Mouse (Mus musculus): ENCODE measurements around the gene Irs2.

Gene Irs2

DNA sequence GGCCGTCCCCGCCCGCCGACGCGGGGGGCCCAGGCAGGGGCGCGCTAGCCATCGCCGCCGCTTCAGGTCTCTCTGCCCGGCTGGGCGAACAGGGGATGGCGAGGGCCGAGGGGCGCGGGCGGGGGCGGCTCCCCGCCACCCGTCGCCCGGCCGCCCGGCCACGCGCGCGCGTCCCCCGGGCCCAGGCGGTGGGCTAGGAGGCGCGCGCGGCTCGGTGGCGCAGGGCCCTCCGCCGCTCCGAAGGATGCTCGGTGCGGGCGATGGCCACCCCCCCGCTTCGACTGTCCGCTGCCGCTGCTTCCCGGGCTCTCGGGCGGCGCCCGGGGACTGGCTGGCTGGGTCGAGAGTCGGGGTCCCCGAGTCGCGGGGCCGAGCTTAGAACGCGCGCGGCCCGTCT, at the start of gene Irs2:
Gene Irs2, minus strand, starts transcription at position 80 of the 397 bp plus-strand sequence.
- no peak for DNase-seq (ENCODE audit: low spot score in 2 of 2)

DNA sequence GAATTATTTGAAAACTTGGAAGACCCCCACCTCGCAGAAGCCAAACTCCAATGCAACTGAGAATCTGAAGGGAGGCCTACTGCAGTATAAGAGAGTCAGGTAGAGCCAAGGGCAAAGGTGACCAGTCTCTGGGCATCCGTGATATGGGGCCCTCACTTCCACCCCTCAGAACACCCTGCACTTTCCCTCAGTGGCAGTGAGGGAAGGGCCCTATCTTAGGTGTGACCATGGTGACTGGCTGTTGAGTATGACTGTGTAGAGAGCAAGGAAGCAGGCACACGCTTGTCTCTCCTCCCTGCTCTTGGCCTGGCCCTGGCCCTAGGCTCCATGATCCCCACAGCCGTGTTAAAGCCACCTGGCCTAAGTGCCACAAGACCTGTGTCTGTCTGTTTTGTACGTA, 48.4 kb upstream of the Irs2 start:
- no peak for DNase-seq (ENCODE audit: low spot score in 2 of 2)

DNA sequence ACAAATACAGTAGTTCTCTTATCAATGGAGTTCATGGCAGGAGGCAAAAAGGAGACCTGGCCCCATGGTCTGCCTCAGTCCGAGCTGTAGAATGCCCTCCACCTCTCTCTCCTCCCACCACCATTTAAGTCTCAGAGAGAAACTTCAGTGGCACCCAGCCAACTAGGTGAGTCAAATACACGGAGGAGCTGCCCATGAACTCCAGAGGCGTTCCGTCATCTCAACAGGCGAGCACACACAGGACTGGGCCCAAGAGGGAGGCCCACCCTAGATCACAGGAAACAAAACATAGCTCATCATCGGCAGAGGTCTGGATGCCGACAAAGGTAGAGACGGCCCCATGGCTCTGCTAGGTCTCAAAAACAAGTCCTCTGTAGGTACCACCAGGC, 47.9 kb upstream of the Irs2 start:
- no peak for DNase-seq (ENCODE audit: low spot score in 2 of 2)

DNA sequence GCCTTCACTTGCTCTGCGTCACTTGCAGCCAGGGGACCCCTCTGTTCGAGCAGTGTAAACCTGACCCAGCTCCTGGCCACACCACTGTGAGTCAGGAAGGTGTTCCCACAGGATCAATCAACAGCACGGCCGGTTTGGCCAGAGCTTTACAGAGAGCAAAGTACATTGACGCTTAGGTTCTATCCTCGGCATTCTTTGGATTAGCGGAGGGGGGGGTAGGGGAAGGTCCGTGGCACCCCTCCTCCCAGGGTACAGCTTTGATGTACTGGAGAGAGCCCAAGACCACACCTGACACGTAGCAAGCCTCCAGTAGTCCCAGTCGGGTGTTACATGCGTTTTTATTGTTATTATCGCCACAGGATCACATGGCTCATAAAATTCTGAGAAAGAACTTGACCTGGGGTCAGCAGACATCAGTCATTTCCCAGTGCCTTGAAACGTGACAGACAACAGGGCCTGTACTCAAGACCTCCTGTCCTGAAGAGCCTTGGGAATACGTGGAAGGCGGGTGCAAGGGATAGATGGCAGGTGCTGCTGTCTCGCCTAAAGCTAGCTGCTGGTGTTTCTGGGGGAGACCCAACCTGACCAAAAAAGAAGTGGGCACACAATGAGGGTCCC, 47.4 kb upstream of the Irs2 start:
- no peak for DNase-seq (ENCODE audit: low spot score in 2 of 2)

DNA sequence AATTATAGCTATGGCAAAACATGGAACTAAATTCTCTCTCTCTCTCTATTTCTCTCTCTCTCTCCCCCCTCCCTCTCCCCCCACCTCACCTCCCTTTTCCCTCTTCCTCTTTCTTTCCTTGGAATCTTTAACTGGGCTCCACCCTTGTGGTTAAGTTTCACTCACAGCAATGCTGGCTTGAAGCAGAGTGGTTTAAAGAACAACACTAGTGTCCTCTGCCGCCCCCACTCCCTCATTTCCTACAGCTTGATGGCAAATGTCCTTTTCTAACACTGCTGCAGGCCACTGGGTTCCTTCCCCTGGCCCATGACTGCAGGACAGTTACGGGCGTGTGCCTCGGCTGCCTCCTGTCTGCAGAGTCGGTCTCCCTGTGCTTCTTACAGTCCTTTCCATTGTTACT, 41.6 kb upstream of the Irs2 start:
- DNase-seq (ENCODE audit: low spot score in 2 of 2) = no peak

DNA sequence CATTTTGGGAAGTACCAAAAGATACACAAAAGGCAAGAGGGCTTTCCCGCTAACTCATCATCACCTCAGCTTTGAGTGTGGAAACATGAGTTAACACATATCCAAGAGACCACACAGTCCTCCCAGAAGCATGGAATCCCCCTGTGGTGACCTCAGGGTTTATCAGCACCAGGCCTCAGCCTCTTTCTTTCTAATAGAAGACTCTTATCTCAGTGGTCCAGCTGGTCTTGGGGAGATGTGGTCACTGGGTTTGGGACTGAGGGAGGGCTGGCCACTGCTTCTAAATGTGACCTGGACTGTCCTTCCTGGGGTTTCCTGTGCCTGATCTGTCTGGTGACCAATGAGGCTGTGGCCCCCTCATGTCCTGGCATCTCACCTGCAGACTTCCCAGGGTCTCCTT, 39.6 kb upstream of the Irs2 start:
- no peak for DNase-seq (ENCODE audit: low spot score in 2 of 2)

DNA sequence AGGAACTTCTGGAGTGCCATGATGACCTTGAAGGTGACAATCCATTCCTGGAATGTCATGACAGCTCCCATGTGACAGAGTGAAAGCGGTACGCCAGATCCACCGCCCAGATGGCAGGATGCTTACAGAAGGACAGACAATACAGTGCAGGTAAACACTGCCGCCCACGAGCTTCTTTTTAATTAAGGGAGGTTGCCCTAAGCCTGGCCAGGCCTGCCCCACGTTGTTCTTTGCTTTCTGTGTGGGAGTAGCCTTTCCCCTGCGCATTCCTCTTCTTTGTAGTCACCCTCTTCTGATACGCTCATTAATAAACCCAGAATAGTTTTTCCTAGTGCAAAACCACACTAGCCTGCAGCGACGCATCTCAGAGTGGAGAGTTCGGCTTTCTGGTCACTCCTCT, 36.4 kb upstream of the Irs2 start:
- DNase-seq (ENCODE audit: low spot score in 2 of 2) = no peak

DNA sequence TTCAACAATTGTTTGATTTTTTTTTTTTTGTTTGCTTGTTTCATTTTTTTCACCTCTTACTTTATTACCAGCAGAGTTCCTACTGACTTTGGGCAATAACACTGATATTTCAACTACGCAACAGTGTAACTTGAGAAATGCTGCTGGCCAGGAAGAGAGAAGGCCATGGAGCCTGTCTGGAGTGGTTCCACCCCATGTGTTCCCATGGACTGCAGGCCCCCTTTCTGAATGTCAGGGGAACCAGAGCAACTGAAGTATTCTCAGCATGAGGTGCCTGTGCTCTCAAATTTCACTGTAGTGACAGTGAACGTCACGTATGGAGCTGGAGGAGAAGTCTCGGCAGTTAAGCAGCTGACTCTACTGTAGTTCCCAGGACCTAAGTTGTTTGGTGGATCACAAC, 35.3 kb upstream of the Irs2 start:
- DNase-seq (ENCODE audit: low spot score in 2 of 2) = no peak

DNA sequence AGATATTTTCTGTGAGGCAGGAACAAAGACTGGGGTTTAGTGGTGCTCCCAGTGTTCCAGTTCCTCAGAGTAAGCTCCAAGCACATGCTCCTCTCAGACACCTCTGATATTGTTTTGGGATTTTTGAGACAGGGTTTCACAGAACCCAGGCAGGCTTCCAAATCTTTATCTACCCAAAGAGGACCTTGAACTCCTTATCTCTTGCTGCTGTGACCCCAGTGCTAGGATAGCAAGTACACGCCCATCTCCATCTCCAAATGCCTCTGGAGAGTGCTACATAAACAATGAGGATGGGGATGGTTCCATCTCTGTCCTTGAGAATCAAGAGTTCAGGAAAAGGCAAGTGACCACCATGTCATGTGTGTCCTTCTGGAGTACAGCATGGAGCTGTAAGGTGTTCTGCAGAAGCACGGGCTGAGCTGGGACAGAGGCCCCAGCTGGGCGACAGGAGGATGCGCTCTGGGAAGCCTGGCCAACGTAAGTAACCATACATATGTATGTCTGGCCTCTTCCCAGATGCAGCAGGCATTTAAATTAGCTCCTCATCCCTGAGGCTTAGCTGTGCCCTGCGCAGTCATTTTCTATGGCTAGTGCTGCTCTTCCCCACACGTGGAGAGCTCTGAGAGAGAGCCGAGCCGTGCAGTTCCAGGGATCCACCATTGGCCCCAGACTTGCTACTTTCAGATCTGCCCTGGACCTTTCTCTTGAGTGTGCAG, 34.8 kb upstream of the Irs2 start:
- DNase-seq (ENCODE audit: low spot score in 2 of 2) = no peak

DNA sequence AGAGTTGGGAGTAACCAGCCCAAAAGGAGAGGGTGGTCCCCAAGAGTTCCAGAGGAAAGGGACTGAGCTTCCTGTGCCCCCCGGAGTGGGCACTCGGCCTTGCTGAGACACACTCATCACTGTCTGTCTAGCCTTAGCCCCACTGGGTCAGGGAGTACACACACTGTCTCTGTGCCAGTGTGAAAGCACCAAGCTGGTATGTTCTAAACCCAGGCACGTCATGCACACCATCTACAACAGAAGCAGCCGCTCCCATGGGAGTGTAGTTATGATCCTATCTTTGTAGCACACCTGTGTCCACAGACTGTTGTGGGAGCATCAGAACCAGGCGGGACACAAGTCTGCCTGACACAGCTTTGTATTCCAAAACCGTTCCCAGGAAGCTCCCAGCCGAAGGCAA, 31.8 kb upstream of the Irs2 start:
- no peak for DNase-seq (ENCODE audit: low spot score in 2 of 2)

DNA sequence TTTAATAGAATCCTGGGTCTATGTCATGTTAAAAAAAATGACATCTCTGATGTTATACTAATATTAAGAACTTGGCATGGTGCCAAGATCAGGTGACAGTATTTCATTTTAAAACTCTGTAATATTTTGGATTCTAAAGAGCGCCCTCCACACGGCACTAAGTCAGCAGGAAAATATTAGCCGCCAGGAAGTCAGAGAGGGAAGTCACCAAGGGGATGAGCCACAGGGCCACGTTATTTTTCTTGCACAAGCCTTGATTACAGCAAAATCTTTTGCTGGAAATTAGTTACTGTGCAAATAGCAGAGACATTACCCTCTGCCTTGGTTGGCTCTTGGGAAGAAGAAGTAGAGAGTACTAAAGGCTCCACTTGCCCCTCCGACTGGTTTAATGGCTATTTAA, 30.5 kb upstream of the Irs2 start:
- no peak for DNase-seq (ENCODE audit: low spot score in 2 of 2)

DNA sequence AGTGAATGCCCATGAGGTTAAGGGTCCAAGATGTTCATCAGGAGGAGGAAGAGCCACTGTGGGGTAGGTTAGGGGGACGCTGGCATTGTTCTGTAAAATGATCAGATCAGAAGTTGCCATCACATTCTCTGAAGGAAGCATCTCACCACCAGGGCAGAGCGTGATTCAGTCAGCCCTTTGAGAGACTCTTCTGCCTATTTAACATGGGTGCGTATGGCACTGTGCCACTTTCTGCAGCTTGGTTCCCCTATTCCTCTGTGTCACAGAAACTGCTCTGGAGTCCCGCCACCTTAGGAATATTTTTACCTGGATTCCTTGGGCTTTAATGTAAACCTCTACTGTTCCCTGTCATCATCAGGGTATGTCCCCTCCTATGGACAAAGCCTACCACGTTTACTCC, 30.1 kb upstream of the Irs2 start:
- no peak for DNase-seq (ENCODE audit: low spot score in 2 of 2)

DNA sequence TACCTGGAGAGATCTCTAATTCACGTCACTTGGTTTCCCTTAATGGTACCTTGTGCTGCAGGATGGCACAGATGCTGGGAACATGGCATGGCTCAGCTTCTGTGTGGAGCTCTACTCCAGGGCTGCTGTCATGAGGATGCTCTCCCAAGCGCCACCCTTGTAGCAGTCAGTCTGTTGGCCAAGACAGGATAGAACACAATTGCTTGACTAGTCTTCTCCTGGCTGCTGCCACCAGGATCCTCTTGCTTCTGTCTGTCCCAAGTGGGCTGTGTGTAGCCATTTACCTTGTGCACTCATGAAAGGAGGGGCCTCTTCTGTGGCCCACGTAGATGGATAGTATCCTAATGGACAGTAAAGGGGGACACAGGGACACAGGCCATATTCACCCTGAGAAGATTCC, 28.5 kb upstream of the Irs2 start:
- DNase-seq (ENCODE audit: low spot score in 2 of 2) = no peak

DNA sequence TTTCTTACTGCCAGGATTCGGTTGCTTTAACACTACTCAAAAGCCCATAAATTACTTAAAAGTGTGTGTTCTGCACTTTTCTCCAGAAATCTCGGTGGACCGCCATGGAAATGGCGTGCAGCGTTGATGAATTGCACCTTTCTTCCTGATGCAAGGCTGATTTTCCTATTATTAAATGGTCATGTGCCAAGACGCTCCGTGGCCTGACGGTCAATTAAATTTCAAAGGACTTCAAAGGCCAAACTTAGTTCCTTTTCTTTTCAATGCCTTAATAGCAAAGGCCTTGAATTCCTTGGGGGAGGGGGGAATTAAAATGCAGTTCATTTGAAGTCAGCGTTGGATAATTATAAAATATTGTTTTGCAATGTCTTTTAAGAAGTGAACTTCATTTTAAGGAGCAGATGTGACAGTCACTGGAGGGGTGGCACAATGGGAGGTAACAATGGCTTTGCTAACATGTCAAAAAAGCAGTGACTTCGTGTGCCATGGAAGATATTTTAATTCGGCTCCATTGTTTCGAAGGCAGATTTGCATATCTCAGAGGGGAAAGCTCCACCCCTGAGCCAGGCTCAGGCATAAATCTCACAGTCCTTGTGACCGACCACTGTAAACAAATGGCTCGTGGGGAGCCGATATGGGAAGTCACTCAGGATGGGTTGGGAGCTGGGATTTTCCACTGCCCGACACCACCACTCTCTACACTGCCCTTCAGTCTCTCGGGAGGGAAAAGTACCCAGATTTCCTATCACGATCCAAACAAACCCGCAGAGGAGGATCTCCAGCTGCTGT, 27.6 kb upstream of the Irs2 start:
- DNase-seq (ENCODE audit: low spot score in 2 of 2) = no peak

DNA sequence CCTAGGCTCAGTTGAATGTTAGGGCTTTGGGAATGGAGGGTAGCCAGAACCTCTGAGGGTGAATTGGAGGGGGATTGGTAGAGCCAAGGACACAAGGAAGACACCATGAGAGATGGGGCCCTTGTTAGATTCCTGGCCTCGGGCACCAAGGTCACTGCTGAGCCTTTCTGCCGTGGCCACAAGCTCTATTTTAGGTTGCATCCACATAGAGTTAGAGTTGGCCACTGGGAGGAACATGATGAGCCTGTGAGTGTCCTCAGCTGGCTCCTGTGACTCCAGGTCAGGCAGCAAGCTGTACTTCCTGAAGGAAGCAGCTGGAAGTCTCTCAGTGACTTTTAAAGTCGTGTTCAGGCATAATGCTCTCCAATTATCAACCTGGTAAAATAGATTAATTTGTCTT, 16.6 kb upstream of the Irs2 start:
- DNase-seq (ENCODE audit: low spot score in 2 of 2) = no peak

DNA sequence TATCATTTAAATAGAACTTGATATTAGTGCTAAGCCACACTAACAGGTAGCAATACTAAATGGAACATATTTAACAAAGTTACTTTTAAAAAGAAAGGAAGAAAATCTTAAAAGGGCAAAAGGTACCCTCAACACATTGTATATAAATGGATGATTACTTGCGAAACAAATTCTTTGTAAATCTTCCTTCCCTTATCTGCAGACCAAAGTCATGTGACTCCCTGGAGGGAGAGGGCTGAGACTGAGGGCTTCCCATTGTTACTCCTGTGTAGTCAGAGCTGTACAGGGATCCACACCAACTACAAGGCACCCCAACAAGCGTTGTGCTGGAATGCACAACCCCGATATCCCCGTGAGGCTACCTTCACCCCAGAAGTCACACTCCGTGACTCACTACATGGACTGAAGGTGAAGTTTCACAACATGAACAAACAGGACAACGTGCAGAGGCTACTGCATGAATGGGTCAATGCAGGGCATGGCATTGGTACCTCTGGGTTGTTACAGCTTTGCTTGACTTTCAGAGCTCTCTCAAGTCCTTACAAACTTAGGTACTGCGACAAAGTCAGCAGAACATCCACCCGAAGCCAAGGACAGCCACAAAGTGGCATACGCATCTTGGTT, 12.8 kb upstream of the Irs2 start:
- no peak for DNase-seq (ENCODE audit: low spot score in 2 of 2)

DNA sequence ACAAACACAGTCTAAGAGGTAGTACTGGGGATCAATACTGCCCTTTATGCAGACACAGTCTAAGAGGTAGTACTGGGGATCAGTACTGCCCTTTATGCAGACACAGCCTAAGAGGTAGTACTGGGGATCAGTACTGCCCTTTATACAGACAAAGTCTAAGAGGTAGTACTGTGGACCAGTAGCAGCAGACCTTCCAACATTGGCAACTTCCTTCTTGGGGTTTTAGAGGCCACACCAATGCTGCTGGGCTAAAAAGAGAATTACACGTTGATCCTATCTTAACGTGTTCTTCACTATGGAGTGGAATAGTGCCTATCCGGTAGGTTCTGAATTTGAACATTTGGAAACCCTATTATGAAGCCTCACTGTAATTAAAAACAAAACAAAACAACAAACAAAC, 7.4 kb upstream of the Irs2 start:
- DNase-seq (ENCODE audit: low spot score in 2 of 2) = no peak

DNA sequence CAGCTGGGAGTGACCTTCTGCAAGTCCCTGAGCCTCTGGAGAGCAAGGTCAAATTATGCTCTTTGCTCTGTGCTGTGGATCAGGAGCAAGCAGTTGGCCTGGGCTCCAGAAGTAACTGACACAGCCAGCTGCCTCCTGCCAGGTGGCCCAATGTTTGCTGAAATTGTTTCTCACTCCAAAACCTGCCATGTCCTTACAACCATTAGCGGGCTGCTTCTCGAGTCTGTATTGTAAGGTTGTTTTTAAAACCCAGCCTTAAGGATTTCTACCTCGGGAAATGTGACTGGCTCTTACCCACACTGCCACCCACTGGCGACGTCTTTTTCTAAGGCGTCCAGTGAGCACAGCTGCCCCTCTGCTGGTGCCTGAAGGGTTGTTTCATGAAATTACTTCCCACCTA, 5.0 kb upstream of the Irs2 start:
- peak; percentile 34 to 52 for DNase-seq (ENCODE audit: low spot score in 2 of 2)

DNA sequence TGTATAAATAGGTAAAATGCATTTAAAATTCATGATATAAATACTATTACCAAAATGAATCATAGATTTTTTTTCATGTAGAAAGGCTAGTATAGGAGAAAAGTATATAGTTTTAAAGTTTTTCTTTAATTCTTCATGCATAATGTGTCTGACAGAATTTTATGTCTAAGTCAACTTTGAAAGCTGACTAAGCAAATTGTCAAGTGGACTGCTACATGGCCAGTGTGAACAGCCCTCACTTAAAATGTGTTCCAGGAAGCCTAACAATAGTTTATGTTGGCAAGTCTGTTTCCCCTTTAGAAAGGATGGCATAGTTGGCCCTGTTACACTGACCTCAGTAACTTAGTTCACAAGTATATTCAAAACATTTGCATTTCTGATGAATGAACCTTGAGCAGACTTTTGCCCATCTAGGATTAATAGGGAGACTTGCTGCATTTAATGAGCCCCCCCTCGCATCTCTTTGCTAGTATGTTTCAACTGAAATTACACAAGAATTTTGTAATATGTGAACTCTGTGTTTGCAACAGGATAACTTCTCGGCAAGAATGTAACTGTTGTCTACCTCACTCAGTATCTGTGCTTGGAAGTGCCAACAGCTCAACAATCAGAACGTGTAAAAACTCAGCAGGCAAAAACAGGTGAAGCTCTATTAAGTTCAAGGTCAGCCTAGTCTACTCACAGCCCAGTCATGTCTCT, 3.7 kb upstream of the Irs2 start:
- DNase-seq (ENCODE audit: low spot score in 2 of 2) = no peak

DNA sequence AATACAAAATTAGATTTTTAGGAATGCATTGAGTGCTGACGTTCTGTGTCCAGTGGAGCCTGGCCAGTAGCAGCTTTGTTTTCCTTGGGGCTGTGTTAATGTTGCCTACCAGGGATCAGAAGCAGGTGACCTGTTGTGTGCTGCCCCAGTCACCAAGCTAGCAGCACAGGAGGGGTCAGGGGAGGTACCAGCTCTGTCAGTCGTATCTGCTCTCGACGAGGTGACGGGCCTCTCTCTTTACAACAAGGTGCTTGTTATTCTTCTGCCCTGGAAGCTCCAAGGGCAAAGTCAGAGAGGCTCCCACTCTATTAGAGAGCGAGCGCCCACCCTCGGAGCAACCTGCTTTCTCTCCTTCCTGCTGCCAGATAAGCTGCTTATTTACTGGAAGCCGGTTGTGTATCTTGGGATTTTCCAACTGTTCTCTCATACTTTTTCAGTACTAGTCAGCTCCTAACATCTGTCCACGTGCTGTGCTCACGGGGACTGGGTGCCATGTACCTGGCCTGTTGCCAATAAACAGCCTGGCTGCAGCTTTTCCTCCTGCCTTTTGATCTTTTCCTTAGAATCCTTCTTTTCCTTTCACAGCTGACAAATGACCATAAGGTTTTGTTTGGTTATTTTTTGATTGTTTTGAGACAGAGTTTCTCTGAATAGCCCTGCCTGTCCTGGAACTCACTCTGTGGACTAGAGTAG, 2.8 kb upstream of the Irs2 start:
- DNase-seq (ENCODE audit: low spot score in 2 of 2) = no peak

DNA sequence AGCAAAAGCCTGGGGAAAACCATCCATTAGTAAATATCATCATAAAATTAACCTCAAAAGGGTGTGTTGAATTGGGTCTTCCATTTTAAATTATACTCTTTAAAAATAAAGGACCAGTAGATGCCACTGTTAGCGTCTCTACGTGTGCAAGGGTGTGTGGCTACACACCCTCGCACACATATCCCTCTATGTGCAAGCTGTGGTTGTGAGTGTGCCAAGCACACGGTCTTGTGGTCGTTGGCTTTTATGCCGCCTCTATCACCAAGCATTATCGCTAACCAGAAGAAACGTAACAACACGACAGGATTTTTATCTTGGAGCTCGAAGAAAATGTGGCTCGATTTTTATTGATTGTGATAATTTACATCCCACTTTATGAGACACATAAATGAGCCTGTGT, 2.1 kb upstream of the Irs2 start:
- no peak for DNase-seq (ENCODE audit: low spot score in 2 of 2)
